Mouse (Mus musculus) MEL (cell line): Measurements from ENCODE around the gene Ddx54. TPM values are rescaled to one million over a fixed set of nuclear protein-coding genes. Genes with fewer than 3 reads are reported as not detected.

Experiments used
- DNase-seq: peaks from one replicate; pipeline ENCODE4 v3.0.0; 2011; ENCODE audit warnings: low read depth, low spot score
- H3K27ac ChIP-seq: 2 replicates; pipeline ENCODE4 v1.5.1; 2012; ENCODE audit warnings: low read depth, mild to moderate bottlenecking, control low read depth, low read length, moderate library complexity; ENCODE audit not compliant: control insufficient read depth
- H3K27me3 ChIP-seq, 2 experiments: fragments of 150-350 bp in 1 of 2; sonication (generic) in 1 of 2; 2 replicates each; pipeline ENCODE4 v1.6.1; 2012; ENCODE audit warnings: low read length in 2 of 2, mild to moderate bottlenecking in 2 of 2, improper control_type of control experiment in 1 of 2, moderate library complexity in 1 of 2; ENCODE audit not compliant: insufficient read depth in 2 of 2, control insufficient read depth in 1 of 2
- H3K36me3 ChIP-seq, 2 experiments: 2 replicates each; pipeline ENCODE4 v1.6.1; 2012 to 2014; ENCODE audit warnings: low read length in 2 of 2, improper control_type of control experiment in 1 of 2, inconsistent platforms in 1 of 2, mild to moderate bottlenecking in 1 of 2; ENCODE audit not compliant: insufficient read depth in 2 of 2, control insufficient read depth in 1 of 2
- H3K4me1 ChIP-seq, 2 experiments: fragments of 150-350 bp in 1 of 2; sonication (generic) in 1 of 2; 2 replicates each; pipeline ENCODE4 v1.6.1; 2012; ENCODE audit warnings: low read length in 2 of 2, improper control_type of control experiment in 1 of 2, mild to moderate bottlenecking in 1 of 2; ENCODE audit not compliant: insufficient read depth in 2 of 2, control insufficient read depth in 1 of 2
- H3K4me3 ChIP-seq, 2 experiments: fragments of 150-350 bp in 1 of 2; sonication (generic) in 1 of 2; 2 replicates each; pipeline ENCODE4 v1.5.1; 2012; ENCODE audit warnings: low read depth in 2 of 2, low read length in 2 of 2, mild to moderate bottlenecking in 2 of 2, moderate library complexity in 2 of 2, control low read depth in 1 of 2, improper control_type of control experiment in 1 of 2; ENCODE audit not compliant: control insufficient read depth in 1 of 2, insufficient read depth in 1 of 2
- H3K79me2 ChIP-seq: 2 replicates; pipeline ENCODE4 v1.6.1; 2012; ENCODE audit warnings: mild to moderate bottlenecking, low read length, moderate library complexity; ENCODE audit not compliant: control insufficient read depth, poor library complexity, insufficient read depth
- H3K9ac ChIP-seq: 2 replicates; pipeline ENCODE4 v1.6.1; 2012; ENCODE audit warnings: low read depth, mild to moderate bottlenecking, control low read depth, low read length, moderate library complexity; ENCODE audit not compliant: control insufficient read depth, poor library complexity, severe bottlenecking
- H3K9me3 ChIP-seq: fragments of 150-350 bp; sonication (generic); replicated peaks from 2 replicates; pipeline ENCODE4 v1.6.1; 2012; ENCODE audit warnings: mild to moderate bottlenecking, low read length, improper control_type of control experiment, moderate library complexity; ENCODE audit not compliant: insufficient read depth
- CHD2 ChIP-seq: IDR thresholded peaks from 2 replicates; pipeline ENCODE4 v1.6.1; 2011; ENCODE audit warnings: low read length, improper control_type of control experiment
- E2F4 ChIP-seq: IDR thresholded peaks from 2 replicates; pipeline ENCODE4 v1.6.1; 2011; ENCODE audit warnings: low read depth, low read length, improper control_type of control experiment, borderline replicate concordance
- ELF1 ChIP-seq: IDR thresholded peaks from 2 replicates; pipeline ENCODE4 v1.6.1; 2014; ENCODE audit warnings: low read depth, mild to moderate bottlenecking, inconsistent platforms, low read length, improper control_type of control experiment, moderate library complexity
- EP300 ChIP-seq, 2 experiments: IDR thresholded peaks; 2 replicates each; pipeline ENCODE4 v1.6.1; 2011; ENCODE audit warnings: improper control_type of control experiment in 2 of 2, low read length in 2 of 2, low read depth in 1 of 2, mild to moderate bottlenecking in 1 of 2
- ETS1 ChIP-seq: IDR thresholded peaks from 2 replicates; pipeline ENCODE4 v1.6.1; 2012; ENCODE audit warnings: low read depth, mild to moderate bottlenecking, inconsistent platforms, low read length, improper control_type of control experiment, moderate library complexity
- GABPA ChIP-seq: IDR thresholded peaks from 2 replicates; pipeline ENCODE4 v1.6.1; 2012; ENCODE audit warnings: low read depth, mild to moderate bottlenecking, inconsistent platforms, low read length, improper control_type of control experiment, moderate library complexity
- GATA1 ChIP-seq: IDR thresholded peaks from 2 replicates; pipeline ENCODE4 v1.6.1; 2011; ENCODE audit warnings: low read depth, low read length, improper control_type of control experiment
- HCFC1 ChIP-seq: IDR thresholded peaks from 2 replicates; pipeline ENCODE4 v1.6.1; 2012; ENCODE audit warnings: low read depth, mild to moderate bottlenecking, inconsistent platforms, low read length, improper control_type of control experiment, moderate library complexity
- JUND ChIP-seq: IDR thresholded peaks from 2 replicates; pipeline ENCODE4 v1.6.1; 2011; ENCODE audit warnings: low read depth, mild to moderate bottlenecking, improper control_type of control experiment, low read length
- MAFK ChIP-seq: IDR thresholded peaks from 2 replicates; pipeline ENCODE4 v1.6.1; 2011; ENCODE audit warnings: low read depth, mild to moderate bottlenecking, low read length, improper control_type of control experiment, borderline replicate concordance
- MEF2A ChIP-seq: IDR thresholded peaks from 2 replicates; pipeline ENCODE4 v1.6.1; 2014; ENCODE audit warnings: low read depth, mild to moderate bottlenecking, inconsistent platforms, low read length, improper control_type of control experiment; ENCODE audit not compliant: poor library complexity, insufficient replicate concordance, severe bottlenecking; ENCODE audit errors: extremely low read depth
- NELFE ChIP-seq: IDR thresholded peaks from 2 replicates; pipeline ENCODE4 v1.6.1; 2011; ENCODE audit warnings: low read depth, low read length, improper control_type of control experiment
- NRF1 ChIP-seq: IDR thresholded peaks from 2 replicates; pipeline ENCODE4 v1.6.1; 2014; ENCODE audit warnings: low read depth, mild to moderate bottlenecking, inconsistent platforms, low read length, improper control_type of control experiment, moderate library complexity; ENCODE audit not compliant: poor library complexity, insufficient read depth, severe bottlenecking
- POLR2AphosphoS5 ChIP-seq: IDR thresholded peaks from 2 replicates; pipeline ENCODE4 v1.6.1; 2012; ENCODE audit warnings: low read depth, borderline replicate concordance, mild to moderate bottlenecking, inconsistent platforms, low read length, moderate library complexity, mixed read lengths
- RAD21 ChIP-seq: IDR thresholded peaks from 2 replicates; pipeline ENCODE4 v1.6.1; 2011; ENCODE audit warnings: mild to moderate bottlenecking, low read depth, low read length, improper control_type of control experiment
- RCOR1 ChIP-seq: IDR thresholded peaks from 2 replicates; pipeline ENCODE4 v1.6.1; 2012; ENCODE audit warnings: low read depth, mild to moderate bottlenecking, inconsistent platforms, low read length, improper control_type of control experiment
- TAL1 ChIP-seq: IDR thresholded peaks from 2 replicates; pipeline ENCODE4 v1.6.1; 2012; ENCODE audit warnings: mild to moderate bottlenecking, inconsistent platforms, low read length, moderate library complexity, mixed read lengths
- USF1 ChIP-seq: IDR thresholded peaks from 2 replicates; pipeline ENCODE4 v1.6.1; 2014; ENCODE audit warnings: low read depth, mild to moderate bottlenecking, inconsistent platforms, low read length, improper control_type of control experiment, moderate library complexity
- USF2 ChIP-seq, 2 experiments: IDR thresholded peaks; 2 replicates each; pipeline ENCODE4 v1.6.1; 2011 to 2012; ENCODE audit warnings: improper control_type of control experiment in 2 of 2, low read length in 2 of 2, borderline replicate concordance in 1 of 2, inconsistent platforms in 1 of 2, low read depth in 1 of 2, mild to moderate bottlenecking in 1 of 2; ENCODE audit not compliant: insufficient read depth in 1 of 2
- ZKSCAN1 ChIP-seq: IDR thresholded peaks from 2 replicates; pipeline ENCODE4 v1.6.1; 2012; ENCODE audit warnings: low read depth, mild to moderate bottlenecking, inconsistent platforms, low read length, improper control_type of control experiment, moderate library complexity
- ZMIZ1 ChIP-seq: IDR thresholded peaks from 2 replicates; pipeline ENCODE4 v1.6.1; 2012; ENCODE audit warnings: low read depth, mild to moderate bottlenecking, inconsistent platforms, low read length, improper control_type of control experiment, moderate library complexity
- polyA plus RNA-seq, 2 experiments: library from polyadenylated mRNA; stranded (reverse) in 1 of 2; unstranded in 1 of 2; fragments of >175 nt in 1 of 2; fragments of >200 nt in 1 of 2; gene quantifications; 2 replicates each; pipeline versions ENCODE4 v1.2.1 to v1.2.4; 2012; ENCODE audit warnings: low replicate concordance in 2 of 2, low read depth in 1 of 2; ENCODE audit not compliant: insufficient read length in 2 of 2, insufficient read depth in 1 of 2, missing spikeins in 1 of 2
- total RNA-seq: library from RNA; depleted of rRNA; stranded (reverse); fragments of 300-350 nt; gene quantifications from 2 replicates; pipeline ENCODE4 v1.2.3, GENCODE M21; 2012

Gene Ddx54
- total and polyA plus RNA-seq, 3 experiments = 73.8 to 99.9 TPM; not detected in 1

GRCm38 (mm10) chr5:120644227-120644626 is 31.7 kb downstream of the Ddx54 start:
- peaks cover 0 to 21% of the 10 kb centered on the region in 2 experiments; a peak in 3 of 4 replicates for H3K4me1 ChIP-seq
- H3K27ac ChIP-seq = no peak overlapping the region
- no peak overlapping the region for H3K4me3 ChIP-seq
- DNase-seq = peak; percentile 57
- H3K36me3 ChIP-seq = peaks cover 0 to 10% of the 10 kb centered on the region in 2 experiments; a peak in 2 of 4 replicates
- no peaks in the 10 kb centered on the region; a peak in 1 of 4 replicates for H3K27me3 ChIP-seq
- no peak overlapping the region for H3K9ac ChIP-seq
- H3K9me3 ChIP-seq = no peaks in the 10 kb centered on the region
- peak; percentile 60 for TF ChIP-seq TAL1
- peak; percentile 31 to 45; a peak in 3 of 4 replicates for TF ChIP-seq EP300 (IDR thresholded peaks at IDR 0.05; ENCODE audit: low read depth in 1 of 2, low read length in 2 of 2)
- no peak for TF ChIP-seq USF1
- TF ChIP-seq E2F4 = no peak
- peak; percentile 86 for TF ChIP-seq RCOR1
- TF ChIP-seq GATA1 = peak; percentile 47; the same call in 1 of the 2 replicates
- no peak for TF ChIP-seq USF2 (IDR thresholded peaks at IDR 0.05; ENCODE audit: borderline replicate concordance in 1 of 2, insufficient read depth in 1 of 2, low read depth in 1 of 2, low read length in 2 of 2)
- TF ChIP-seq ETS1 = 0 out of 2 replicates have a peak, but pooled peaks have one; percentile 34
- no peaks in the 10 kb centered on the region for H3K79me2 ChIP-seq

DNA sequence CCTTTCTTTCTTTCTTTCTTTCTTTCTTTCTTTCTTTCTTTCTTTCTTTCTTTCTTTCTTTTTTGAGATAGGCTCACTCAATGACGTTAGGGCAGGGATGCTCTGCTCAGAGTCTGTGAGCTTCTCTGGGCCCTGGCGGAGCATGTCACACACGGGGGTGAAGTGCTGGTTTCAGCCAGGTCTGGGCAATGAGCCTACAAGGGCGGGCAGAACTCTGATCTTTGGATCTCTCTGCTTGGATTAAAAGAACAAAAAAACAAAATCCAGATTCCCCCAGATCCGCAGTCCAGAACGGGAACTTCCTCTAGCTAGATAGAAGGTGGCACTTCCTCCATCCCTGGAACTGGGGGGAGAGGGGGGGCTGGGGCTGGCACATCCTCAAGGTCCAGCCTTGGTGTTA is 33.3 kb downstream of the Ddx54 start:
- no peak overlapping the region for H3K27ac ChIP-seq
- H3K4me1 ChIP-seq = peaks cover 0 to 26% of the 10 kb centered on the region in 2 experiments; a peak in 3 of 4 replicates
- DNase-seq = no peak
- peaks cover 0 to 13% of the 10 kb centered on the region in 2 experiments; a peak in 2 of 4 replicates for H3K36me3 ChIP-seq
- no peak overlapping the region for H3K4me3 ChIP-seq
- H3K9me3 ChIP-seq = no peaks in the 10 kb centered on the region
- H3K79me2 ChIP-seq = no peaks in the 10 kb centered on the region
- TF ChIP-seq JUND (no peak), RCOR1 (no peak), POLR2AphosphoS5 (no peak), ZMIZ1 (no peak), GABPA (no peak), MAFK (no peak), RAD21 (no peak), CHD2 (no peak), ELF1 (no peak), MEF2A (no peak), NELFE (no peak), HCFC1 (no peak), E2F4 (no peak), ZKSCAN1 (no peak), NRF1 (no peak)
- TF ChIP-seq, all 39 proteins: peak for 0
- H3K9ac ChIP-seq = no peak overlapping the region
- no peaks in the 10 kb centered on the region; a peak in 1 of 4 replicates for H3K27me3 ChIP-seq
